Mouse (Mus musculus) liver, postnatal 0 days (tissue): ENCODE results near the gene Sorl1.

Experiments
- CTCF ChIP-seq: sonication (generic); IDR thresholded peaks from 2 replicates; pipeline ENCODE4 v1.5.1; 2016; ENCODE audit warnings: antibody characterized with exemption, low read depth
- EP300 ChIP-seq: IDR thresholded peaks from 2 replicates; pipeline ENCODE4 v1.6.1; 2016; ENCODE audit warnings: antibody characterized with exemption, low read depth, mild to moderate bottlenecking

GRCm38 (mm10) chr9:41950991-41951451, 173.1 kb downstream of the Sorl1 start:
- peak; percentile 89 for TF ChIP-seq CTCF
- TF ChIP-seq EP300, result no peak
